Mouse (Mus musculus): ENCODE results near the gene Slc25a26. TPM values are rescaled to one million over a fixed set of nuclear protein-coding genes. Genes with fewer than 3 reads are reported as not detected.

Slc25a26 gene
- total RNA-seq, 2 experiments from 2014 or later, result 17.8 to 18.9 TPM

DNA sequence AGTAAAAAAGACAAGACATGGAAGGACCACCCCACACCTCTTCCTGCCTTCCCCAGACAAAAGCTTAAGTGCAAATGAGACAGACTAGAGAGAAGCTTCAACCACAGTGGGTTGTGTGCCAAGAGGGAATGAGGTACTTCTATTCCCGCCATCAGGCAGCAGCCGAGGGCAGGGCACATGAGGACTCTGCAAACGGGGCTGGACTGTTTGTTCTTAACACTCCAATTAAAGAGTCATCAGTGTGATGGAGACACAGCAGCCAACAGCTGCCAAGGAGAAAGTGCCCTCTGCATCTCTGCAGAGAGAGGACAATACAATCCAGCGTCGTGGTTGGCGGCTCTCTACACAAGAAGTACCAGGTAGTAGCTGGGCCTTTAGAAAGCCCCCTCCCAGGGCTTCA lies 128.7 kb downstream of the Slc25a26 start:
- intact Hi-C loops (cut with DNase I), result loop anchor here (2.0 to 10.0 kb wide), 2 partner anchors 16 to 176 kb away; no protein-coding TSS in a partner anchor
- DNase-seq, result no peak

DNA sequence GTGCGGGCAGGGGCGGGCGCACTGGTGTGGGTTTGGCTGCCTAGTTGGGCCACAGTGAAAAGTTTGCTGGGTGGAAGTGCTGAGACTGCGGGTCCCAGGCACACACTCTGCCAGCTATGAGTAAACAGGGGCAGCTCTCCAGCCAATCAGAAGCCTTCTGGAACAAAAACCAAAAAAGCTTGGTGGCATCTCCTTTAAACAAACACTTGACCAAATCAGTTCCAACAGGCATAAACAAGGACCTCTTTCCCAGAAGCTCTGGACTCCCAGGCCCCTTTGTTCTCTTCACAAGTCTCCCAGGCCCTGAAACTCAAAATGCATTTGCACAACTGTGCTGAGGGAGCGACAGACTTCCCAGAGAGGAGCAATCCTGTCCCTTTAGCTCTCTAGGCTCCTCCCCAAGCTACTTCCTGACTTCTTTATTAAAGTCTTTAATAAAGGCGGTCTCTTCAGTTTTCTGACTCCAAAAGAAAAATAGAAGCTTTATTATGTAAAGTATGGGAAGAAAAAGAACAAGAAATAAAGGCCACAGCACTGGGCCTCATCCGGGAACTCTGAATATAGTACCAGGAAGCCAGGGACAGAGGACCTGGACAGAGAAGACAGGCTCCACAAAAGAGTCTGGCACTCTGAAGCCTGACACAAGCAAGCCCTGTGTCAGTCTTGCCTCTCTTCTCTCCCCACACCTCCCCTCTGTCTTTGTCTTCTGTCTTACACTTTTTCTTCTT lies 131.1 kb downstream of the Slc25a26 start:
- intact Hi-C loops (cut with DNase I), result no loop called here

DNA sequence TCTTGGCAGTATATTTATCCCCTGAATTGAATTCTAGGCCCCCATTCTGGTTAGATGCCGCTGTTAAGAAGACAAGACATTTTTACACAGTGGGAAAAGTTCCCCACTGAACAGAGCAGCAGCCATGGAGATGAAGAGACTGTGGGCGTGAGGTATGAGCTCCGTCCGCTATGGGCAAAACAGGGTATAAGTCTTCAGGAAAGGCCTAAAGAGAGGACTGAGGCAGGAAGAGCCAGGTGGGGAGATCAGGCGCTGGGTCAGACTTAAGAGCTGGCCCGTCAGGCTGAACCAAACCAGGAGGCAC lies 131.6 kb downstream of the Slc25a26 start:
- no peak for DNase-seq
- intact Hi-C loops (cut with DNase I), result no loop called here

More for the DNA sequence above, 131.1 kb downstream of the Slc25a26 start:
- no peak for DNase-seq

DNA sequence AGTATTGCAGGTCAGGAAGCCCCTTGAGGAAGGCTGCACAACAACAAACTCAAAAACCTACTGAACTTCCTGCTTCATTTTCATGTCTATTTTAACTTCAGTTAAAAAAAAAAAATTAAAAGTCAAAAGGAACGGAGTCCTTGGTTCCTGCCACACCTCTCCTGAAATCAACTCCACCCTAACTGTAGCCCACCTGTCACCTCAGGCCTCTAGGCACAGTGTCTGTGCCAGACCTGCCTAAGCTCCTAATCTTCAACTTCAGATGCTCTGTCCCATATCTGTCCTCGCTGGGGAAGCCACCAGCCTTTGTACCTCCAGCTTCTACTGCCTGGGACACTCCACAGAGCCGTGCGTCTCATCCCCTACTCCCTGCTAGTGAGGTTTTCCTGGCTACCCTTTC lies 134.1 kb downstream of the Slc25a26 start:
- DNase-seq, result no peak
- intact Hi-C loops (cut with DNase I), result no loop called here

DNA sequence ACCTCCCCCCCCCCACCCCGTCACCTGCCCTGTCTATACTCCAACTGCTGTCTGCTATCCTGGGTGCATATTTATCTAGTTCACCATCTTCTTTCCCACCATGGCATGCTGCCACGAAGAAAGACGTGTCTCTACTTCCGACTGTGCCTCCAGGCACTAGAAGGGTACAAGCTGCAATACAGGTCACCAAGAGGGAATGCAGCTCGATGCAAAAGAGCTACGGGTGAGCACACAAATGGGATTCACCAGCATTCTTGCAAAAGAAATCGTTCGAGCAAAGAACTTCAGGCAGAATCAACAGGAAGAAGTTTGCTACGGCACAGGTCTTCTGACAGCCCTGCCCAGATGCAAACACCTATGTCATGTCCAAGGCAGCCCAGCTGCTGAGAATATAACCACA lies 134.6 kb downstream of the Slc25a26 start:
- DNase-seq, result no peak
- intact Hi-C loops (cut with DNase I), result no loop called here

DNA sequence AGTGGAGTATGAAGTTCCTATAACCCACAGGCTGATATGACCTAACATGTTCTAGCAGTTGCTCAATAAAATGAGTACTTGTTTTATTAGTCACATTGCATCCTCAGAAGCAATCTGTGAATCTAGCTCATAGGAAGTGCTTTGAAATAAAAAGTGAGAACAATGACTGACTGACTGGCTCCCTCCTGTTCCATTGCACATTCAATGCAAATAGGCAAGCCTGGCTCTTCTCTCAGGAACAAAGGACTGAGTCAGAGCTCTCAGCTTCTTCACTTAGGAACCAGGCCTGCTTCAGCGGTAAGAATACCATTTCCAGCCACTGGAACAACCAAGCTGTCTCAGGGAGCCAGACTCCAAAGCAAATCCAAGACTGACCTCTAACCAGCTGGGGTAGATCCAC lies 135.2 kb downstream of the Slc25a26 start:
- no peak for DNase-seq
- intact Hi-C loops (cut with DNase I), result no loop called here

DNA sequence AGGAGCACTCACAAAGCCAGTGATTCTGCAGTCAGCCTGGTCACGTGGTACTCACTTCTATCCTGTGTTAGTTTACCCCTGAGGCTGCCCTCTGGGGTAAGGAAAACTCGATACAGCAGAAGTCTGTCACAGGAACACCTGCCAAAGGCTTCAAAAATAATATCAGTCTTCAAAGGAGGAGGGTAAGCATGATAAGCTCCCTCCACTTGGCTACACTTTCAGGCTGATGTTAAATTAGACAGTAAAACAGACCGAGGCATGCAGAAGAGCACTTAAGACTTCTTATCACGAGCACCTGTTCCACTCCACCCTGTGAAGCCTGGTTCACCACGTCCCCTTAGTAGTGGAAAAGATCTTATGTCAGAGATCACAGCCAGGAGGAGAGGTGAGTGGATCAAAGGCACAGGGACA lies 136.9 kb downstream of the Slc25a26 start:
- DNase-seq, result no peak
- intact Hi-C loops (cut with DNase I), result no loop called here

DNA sequence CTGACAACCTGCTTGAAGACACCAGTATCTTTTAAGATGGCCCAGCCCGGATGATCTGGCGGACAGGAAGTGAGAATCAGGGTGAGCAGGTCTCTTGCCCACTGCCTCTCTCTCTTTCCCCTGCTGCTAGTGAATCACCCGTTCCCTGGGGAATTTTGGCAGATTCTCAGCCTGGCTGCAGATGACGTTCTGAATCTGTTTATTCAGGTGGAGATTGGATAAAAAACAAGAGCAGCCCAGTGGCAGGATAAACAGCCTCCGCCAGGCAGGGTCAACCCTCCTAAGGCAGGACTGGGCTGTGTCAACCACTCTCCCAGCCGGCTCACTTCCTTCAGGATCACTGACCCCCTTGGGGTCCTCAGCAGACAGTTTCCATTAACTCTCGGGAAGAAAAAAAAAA lies 140.2 kb downstream of the Slc25a26 start:
- DNase-seq, result no peak
- intact Hi-C loops (cut with DNase I), result no loop called here

DNA sequence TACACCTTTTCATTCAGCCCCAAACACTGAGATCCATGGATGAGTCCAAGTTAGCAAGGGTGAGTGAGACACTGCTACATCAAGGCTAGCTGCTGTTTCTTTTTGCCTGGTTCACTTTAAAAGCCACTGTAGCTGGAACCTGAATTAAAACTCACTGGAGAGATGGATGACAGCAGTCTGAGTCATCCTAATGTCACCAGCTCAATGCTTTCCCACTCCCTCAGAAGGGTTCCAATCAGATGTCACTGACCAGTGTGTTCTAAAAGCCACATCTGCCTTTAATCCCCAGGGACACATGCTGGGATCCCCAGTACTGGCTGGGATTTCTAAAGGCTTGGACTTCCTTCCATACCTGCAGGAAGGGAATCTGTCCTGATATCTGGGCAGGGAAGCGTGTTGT lies 141.9 kb downstream of the Slc25a26 start:
- no peak for DNase-seq

DNA sequence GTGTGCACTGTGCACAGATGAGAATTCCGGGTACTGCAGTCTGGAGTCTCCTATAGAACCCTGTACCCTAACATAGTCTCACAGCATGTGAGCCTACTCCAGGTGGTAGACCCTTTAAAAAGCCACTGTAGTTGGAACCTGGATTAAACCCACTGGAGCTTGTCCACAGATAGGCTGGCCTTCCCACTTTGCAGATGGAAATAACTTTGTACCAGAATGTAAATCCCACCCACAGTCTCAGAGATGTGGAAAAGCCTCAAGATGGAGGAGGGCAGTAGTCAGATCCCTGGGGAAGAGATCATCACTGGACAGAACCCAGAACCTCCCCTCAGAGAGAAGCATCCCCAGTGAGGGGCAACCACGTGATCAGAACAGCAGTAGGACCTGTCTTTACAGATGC lies 143.9 kb downstream of the Slc25a26 start:
- intact Hi-C loops (cut with DNase I), result loop anchor here (2.0 kb wide), 1 partner anchor 15 kb away; no protein-coding TSS in a partner anchor
- no peak for DNase-seq

More for the DNA sequence above, 141.9 kb downstream of the Slc25a26 start:
- intact Hi-C loops (cut with DNase I), result no loop called here

DNA sequence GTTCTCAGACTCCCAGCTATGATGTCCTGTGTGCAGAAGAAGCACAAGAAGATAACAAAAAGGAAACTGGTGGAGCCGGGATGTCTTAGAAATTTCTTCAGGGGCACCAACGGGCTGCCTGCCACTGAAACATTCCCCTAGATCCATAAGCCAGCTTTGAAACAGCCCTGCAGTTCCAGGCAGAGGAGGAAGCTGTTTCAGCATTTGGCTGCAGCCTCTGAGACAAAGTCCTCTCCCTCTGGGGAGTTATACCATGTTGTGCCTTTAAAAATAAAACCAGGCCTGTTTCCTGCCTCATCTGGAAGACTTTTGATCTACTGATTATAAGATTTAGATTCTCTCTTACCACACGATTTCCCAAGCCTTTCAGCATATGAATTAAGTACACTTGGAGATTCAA lies 144.5 kb downstream of the Slc25a26 start:
- intact Hi-C loops (cut with DNase I), result loop anchor here (2.0 kb wide), 1 partner anchor 16 kb away; no protein-coding TSS in a partner anchor
- no peak for DNase-seq

DNA sequence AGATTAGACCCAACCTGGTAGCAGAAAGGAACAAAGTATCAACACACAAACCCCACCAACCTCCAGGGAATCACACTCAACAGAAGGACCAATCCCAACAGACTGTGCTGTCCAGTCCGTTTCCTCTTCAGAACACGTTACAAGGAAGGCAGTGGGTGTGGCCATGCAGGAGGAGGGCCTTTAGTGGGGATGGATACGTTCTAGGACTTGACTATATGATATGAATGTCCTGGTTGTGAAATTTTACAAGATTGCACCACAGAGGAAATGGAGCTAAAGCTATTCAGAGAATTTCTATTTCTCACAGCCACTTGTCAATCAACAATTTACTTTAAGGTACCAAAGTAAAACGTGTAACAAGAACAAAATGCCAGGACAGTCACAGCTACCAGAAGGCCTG lies 145.6 kb downstream of the Slc25a26 start:
- intact Hi-C loops (cut with DNase I), result loop anchor here (2.0 kb wide), 1 partner anchor 17 kb away; no protein-coding TSS in a partner anchor
- DNase-seq, result no peak

DNA sequence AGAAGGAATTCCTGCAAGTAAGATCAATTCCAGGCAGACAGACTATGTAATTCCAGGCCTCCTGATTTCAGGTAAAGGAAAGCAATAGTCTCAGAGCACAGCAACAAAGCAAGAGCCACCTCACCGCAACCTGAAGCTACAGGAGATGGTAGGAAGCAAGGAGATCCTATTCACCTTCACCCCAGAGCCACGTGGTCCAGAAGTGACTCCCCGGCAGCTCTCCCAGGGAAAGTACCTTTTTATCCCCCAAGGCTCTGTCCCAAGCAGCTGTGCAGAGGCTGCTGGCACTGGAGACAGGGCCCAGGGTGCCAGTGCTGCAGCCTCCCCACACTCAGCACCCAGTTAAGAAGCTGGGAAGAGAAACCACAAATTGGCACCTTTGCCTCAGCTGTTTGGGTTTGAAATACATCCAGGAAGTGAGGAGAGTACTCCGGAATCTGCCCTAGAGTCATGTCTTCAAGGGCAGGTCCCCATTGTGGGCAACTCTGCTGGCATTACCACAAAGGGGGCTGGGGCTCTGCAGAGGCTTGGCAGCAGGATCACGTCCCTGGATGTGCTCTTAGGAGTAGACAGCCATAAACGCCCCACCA lies 146.2 kb downstream of the Slc25a26 start:
- DNase-seq, result no peak
- intact Hi-C loops (cut with DNase I), result no loop called here

DNA sequence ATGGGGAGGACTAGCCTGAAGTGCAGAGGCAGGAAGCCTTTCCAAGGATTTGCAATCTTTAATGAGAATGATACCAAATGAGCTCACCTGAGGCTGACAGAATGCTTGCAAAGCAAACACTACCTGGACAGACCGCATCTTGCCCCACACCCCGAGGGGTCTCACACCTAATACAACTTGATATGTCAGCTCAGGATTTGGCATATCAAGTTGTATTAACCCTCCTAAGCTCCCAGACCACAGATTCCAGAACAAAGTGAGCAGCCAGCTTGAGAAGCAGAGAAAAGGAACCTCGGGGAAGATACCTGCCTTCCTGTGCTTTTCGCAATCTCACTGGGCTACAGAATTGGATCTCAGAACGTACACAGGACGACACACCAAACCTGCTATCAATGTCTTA lies 146.8 kb downstream of the Slc25a26 start:
- no peak for DNase-seq
- intact Hi-C loops (cut with DNase I), result no loop called here

DNA sequence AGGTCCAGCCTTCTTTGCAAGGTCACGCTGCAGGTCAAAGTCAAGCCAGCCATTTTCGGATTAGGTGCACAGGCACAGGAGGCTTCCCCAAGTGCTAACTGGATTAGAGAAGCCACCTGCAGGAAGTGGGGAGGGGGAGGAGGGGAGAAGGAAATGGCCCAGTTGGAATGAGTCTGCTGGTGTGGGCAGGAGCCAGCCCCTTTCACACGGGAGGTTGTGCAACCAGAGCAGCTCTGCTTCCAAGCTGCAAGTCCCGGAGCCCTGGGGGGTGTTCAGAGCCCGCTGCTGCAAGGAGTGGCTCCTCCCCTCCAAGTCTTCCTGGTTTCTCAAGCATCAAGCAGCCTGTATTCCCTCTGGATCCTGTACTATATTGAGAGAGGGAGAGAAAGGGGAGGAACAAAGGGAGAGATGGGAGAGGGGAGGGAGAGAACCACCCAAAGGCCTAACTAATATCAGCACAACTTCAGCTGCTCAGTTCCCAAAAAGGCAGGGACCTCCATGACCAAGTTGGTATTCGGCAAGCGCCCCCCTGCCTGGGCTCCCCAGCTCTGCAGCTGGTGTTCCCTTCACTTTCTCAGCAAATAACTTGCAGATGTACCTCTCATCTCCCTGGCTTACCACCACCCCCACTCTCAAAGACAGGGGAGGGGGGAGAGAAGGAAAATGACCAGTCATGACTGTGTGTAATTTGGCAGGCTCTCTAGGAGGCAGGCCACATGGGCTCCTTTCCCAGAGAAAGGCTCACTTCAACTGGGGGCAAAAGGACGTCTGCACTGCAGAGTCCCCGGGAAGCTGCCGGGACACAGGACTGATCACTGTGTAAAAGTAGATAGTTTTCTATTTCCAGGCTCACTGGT lies 147.7 kb downstream of the Slc25a26 start:
- peak; percentile 65 to 73 for DNase-seq
- intact Hi-C loops (cut with DNase I), result loop anchor here (2.0 kb wide), 1 partner anchor 51 kb away; no protein-coding TSS in a partner anchor

DNA sequence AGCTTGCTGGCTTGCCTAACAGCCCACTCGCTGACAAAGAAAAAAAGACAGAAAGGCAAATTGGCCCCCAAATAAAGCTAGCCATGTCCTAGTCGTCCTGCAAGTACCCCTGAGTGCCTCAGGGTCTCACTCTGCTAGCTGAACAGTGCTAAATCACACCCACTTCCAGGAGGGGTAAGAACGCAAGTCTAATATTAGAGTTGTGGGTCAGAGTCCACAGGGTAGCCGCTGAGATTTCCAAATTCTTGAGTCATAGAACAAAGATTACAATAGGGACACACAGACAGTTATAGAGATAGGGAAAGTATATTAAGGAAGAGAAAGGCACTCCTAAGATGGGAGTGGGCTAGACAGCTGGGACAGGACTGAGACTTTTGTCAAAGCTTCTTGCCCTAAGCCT lies 148.4 kb downstream of the Slc25a26 start:
- DNase-seq, result no peak
- intact Hi-C loops (cut with DNase I), result loop anchor here (2.0 kb wide), 1 partner anchor 50 kb away; no protein-coding TSS in a partner anchor

DNA sequence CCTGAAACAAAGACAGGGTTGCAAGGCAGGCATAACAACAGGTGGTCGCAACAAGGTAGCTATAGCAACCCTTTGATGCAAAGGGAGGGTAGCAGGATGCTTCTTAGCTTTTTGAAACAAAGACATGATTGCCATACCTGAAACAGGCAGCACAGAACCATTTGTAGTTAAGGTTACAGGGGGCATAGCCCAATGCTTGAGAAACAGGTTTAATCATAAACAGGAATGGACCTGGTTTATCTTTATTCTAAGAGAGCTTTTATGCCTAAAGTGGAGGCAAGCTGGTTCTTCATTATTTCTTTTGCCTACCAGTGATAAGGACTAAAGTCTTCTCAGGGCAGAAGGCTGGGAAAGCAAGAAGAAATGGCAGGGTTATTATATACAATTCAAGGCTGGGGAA lies 149.5 kb downstream of the Slc25a26 start:
- no peak for DNase-seq
- intact Hi-C loops (cut with DNase I), result loop anchor here (2.0 kb wide), 1 partner anchor 49 kb away; no protein-coding TSS in a partner anchor

DNA sequence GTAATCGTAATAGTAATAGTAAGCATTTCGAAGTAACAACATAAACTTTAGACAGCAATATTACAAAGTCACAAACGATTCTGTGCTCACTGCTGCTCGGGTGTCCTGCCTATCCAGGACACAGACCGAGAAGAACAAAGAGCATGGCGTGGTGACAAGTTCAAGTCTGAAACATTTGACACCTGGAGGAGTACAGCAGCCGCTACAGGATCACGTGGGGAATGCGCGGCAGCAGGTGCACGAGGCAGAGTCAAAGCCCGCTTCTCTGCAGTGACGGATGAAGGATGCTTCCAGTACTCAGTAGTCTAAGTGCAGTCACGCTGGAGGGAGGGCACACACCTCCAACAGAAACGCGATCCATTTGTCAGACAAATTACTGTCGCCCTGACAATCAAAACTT lies 151.4 kb downstream of the Slc25a26 start:
- intact Hi-C loops (cut with DNase I), result no loop called here
- DNase-seq, result no peak

DNA sequence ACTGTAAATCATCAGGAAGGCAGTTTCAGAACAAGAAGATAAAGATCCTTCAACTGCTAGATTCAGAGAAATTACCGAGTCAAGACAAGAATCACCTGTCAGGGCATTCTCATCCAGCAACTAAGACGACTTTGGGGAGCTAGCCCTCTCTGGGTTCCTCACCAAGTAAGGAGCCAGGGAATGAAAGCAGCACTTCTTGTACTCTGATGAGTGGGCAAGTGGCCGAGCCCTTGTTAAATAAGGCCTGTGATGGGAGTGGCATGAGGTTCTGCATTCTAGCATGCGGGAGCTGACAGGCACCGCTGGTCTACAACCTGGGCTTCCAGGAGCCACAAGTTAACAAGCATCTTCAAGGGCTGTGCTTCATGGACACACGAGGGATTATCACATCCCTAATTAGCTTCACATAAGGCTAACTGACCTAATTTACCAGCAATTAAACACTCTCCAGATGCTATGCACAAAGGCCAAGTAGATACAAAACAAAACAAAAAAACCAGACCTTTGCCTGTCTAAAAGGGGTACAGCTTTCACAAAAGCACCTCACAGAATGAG lies 152.6 kb downstream of the Slc25a26 start:
- DNase-seq, result peak; percentile 34 to 44
- intact Hi-C loops (cut with DNase I), result no loop called here

DNA sequence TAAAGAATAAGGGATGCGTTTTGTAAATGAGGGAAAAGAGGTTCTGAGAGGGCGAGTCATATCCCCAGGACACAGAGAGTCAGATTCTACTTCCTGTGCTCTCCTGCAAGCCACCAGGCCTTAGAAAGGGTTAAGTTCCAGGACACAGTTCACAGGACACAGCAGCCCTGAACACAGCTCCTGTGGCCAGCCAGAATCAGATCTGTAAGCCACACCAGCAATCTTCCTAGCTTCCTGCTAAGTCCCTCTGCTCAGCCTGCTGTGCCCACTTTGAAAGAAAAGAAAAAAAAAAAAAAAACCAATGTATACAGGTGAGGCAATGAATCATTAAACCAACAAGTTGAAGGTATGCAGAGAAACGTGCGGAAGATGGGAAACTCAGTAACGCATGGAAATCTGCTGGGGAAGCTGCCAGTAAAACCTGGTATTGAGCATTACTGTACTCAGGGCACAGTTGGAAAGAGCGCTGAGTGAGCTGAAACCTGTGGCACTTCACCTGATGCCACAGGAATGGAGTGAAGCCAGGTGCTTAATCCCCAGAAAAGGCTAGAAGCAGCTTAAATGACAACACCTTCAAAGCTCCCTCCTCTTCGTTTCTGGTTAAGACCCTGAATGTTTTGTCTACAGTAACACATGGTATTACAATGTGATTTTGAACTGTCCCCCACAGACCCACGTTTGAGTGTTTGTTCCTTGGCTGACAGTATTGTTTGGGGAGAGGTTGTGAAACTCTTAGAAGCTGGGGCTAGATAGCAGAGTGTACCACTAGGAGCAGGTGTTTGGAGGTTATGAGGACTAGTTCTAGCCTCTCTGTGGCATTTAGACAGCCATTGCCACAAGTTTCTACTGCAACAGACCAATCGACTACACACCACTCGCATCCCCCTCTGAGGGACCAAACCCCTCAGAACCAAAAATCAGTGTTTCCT lies 153.5 kb downstream of the Slc25a26 start:
- no peak for DNase-seq
- intact Hi-C loops (cut with DNase I), result no loop called here

Data from heart, postnatal 36 days (tissue).